Mouse (Mus musculus): ENCODE results near the gene Spg21.

Spg21 gene

GRCm38 (mm10) chr9:65535789-65536469, 75.2 kb downstream of the Spg21 start:
- DNase-seq (ENCODE audit: low read depth, low spot score): no peak

GRCm38 (mm10) chr9:65536491-65536890, 75.7 kb downstream of the Spg21 start:
- no peak for DNase-seq (ENCODE audit: low read depth, low spot score)

Measured in brain, embryonic 18.5 days (tissue).